Mouse (Mus musculus): ENCODE data around the gene Plxnd1.
A peak's percentile ranks its signal among the peaks of the same experiment; 100 is the strongest.

The Plxnd1 gene

DNA sequence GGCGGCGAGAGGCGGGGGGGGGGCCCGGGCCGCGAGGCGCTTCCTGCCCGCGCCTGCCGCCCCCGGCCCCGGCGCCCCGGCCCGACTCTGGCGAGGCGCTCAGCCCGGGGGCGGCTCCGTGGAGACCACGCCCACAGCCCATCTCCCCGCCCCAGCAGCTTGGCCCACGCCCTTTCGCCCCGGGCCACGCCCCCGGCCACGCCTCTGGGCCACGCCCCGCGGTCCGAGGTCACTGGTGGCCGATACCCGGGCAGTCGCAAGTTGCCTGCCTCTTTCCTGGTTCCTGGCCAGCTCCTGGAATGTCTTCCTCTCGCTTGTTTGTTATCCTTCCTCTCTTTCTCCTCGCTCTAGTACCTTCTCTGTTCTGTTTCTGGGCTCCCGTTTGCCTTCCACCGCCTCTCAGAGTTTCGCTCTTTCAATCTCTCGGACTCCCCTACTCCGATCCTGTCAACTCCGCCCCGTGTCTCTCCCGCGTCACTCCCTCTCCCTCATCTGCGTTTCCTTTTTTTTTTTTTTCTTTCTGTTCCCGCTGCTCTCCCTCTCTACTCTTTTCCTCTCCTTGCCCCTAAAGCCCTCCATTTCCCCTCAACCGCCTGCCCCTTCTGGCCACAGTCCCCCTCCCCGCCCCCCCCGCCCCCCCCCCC, at the start of gene Plxnd1:
TSS of gene Plxnd1 (minus strand) at position 129 of the 644 bp plus-strand sequence.
- peak; percentile 85 for DNase-seq

DNA sequence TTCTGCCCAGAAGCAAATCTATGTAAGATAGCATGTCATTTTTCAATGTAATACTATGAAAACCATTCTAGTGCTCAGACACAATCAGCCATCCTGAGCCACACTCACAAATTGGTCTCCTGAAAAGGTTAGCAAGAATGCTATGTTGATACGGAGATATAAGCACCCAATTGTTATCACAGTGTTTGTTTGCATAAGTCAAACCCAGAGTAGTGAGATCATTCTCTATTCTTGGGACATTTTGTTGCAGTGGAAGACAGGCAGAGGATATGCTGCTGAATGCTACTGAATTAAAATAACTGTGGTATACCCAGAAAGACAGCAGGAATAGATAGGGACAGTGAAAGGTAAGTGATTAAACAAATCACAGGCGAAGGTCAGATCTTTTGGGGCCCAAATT, 49.2 kb upstream of the Plxnd1 start:
- no peak for DNase-seq

DNA sequence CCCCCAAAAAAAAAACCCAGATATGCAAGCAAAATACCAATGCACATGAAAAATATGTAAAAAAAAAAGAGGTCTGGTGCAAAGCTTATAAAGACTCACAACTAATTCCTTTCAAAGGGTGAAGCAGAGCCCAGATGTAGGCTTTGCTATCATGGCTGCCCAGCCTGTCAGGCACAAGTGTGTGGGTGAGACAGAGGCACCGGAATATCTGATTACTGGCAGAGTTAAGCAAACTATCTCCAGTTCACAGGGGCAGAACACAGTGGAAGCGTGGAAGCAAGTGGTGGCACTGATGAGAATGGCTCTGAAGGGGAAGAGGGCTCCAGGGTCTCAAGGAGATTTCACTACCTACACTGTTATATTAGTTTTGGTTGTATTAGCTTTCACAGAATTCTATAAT, 43.4 kb upstream of the Plxnd1 start:
- DNase-seq = no peak

DNA sequence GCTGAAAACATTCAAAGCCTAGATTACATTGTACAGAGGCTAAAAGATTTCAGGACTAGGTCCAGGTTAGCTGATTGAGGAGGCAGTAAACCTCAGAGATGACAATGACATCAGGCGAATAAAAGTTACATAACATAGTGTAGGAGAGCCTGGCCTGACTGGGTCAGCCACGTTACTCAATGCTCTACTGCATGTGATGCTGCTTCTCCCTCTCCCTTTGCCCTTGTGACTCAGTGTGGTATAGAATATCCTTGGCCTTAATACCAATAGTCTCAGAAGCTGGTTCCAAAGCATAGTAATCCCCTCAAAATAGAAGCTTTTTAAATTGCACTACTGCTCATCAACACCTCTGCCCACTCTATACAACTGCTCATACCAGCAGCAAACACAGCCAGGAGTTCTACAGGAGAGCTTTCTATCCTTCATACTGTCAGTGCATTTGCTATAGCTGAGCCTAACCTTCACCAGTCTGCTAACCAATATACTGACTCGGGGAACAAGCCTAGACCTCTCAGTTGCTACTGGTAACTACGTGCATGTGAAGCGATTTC, 42.6 kb upstream of the Plxnd1 start:
- DNase-seq = no peak

DNA sequence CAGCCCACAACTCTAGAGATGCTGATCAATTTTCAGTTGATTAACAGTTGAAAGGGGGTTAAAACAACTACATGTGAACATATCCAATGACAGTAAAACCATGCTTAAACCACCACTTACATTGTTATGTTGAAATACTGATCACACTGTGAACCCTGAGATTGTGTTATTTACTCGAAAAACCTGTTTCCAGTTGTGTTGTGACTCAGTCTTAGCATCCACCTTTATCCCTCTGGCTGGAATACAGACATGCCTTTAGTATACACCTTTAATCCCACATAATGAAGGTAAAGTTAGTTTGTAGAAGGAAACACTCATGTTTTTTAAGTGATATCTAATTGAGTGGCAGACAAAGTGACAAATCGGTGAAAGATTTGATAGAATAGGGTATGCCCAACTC, 41.8 kb upstream of the Plxnd1 start:
- DNase-seq = no peak

DNA sequence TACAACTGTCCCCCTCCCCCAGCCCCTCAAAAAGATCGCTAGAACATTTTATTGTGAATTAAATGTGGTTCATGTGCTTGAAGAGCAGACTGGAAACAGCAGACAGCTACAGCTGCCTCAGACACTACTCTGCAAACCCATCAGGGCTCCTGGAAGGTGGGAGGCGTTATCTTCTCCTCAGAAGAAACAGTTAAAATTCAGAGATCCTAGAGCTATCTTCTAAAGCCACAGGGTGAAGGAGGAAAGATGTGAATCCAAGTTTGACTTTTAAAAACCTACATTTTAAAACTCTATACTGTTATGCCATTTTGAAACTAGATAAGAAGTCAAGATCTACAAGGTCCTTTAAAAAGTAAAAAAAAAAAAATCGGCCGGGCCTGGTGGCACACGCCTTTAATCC, 36.2 kb upstream of the Plxnd1 start:
- DNase-seq = no peak

DNA sequence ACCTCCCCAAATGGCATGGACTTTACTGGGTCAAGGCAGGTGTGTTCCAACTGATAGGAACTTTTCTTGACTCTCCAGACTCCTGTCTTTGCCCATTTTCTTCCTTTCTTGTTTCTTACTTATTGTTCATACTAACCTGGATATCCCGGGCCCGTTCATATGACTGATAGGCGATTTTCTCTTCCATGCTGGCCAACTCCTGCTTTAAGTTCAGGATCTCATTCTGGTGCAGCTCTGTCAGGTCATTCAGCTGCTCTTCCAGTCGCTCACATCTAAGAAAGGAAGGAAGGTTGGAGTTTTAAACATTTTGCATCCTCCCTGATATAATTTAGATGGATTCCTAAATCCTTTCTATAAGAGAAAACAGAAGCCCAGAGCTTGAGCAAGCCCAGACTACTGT, 29.9 kb upstream of the Plxnd1 start:
- DNase-seq = no peak

DNA sequence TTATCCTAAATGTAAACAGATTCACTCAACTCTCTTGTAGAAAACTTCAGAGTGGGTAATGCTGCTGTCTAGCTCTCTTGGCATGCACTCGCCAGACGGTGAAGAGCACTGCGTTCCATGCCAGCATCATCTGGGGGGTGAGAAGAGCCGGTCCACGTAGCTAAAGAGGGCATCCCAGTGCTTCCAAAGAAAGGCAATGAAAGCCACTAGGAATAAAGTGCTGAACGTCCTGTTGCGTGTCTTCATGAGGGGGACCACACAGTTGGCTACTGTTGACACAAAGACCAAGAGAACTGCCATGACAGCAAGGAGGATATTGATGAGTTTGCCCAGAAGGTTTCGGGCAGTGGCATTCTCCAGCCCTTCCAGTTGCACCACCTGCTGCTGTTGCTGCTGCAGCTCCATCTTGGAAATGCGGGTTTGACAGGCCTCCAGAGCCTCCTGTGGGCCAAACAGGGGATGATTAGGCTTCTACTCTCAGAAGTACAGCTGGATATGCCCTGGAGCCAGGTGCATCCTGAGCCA, 27.2 kb upstream of the Plxnd1 start:
- DNase-seq = no peak

DNA sequence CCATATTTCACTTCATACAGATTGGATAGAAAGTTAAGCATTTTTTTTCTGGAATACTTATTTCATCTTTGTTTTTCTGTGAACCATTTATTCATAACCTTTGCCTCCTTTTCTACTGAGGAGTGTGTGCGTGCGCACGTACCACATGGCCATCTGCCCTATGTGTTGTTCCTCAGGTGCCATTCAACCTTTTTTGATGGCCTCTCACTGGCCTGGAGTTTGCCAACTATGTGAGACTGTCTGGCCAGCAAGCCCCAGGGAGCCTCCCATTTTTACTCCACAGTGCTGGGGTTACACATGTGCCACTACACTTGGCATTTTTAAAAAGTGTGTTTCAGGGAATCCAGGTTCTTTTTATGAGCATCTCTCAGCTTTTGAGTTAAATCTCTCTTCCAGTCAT, 21.1 kb upstream of the Plxnd1 start:
- DNase-seq = no peak

DNA sequence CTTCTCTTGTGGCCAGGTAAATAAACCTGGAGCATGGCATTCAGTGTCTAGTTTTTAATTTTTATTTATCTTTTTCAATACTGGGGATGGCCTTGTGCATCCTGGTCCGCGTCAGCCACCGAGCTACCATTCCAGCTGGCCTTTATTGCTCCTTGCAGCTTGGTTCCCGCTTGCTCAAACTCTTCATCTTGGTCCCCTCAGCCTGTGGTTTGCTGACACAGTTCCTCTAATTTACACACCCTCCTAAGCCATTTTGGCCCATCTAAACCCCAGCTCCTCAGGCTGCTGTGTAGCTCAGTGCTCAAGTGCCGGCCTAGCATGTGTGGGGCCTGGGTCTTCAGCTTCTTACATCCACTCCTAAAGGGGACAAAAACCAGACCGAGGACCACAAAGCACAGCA, 19.3 kb upstream of the Plxnd1 start:
- no peak for DNase-seq

DNA sequence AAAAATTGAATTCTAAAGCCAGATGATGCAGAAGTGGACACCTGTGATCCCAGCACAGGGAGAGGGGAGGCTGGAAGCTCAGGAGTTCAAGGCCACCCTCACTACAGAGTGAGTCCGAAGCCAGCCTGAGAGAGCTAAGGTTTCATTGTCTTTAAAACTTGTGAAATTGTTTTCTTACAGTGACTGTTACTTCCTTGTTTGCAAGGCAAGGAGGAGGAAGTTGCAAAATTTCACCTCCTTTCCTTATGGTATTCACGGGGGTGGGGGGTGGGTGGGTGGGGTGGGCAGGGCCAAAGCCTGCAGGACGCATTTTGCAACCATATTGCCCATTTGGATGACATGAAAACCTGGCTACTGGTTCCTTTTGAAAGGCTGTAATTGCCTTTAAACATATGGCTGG, 18.9 kb upstream of the Plxnd1 start:
- DNase-seq = no peak

DNA sequence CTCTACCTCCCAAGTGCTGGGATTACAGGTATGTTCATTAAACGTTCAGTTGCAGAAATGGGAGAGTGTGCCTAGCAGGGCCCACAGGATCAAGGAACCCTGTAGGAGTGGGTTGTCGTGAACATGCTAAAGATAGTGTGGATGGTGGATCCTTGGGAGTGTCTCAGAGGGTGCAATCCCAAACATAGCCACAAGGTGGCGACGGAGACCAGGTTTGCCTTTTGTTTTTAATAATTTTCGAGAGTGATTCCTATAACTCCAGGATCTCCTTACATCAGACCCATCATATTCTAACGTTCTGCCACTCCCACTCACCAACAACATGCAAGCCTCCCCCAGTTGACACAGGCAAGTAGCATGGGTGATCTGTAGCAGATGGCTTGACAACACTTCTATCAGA, 15.7 kb upstream of the Plxnd1 start:
- DNase-seq = peak; percentile 79

DNA sequence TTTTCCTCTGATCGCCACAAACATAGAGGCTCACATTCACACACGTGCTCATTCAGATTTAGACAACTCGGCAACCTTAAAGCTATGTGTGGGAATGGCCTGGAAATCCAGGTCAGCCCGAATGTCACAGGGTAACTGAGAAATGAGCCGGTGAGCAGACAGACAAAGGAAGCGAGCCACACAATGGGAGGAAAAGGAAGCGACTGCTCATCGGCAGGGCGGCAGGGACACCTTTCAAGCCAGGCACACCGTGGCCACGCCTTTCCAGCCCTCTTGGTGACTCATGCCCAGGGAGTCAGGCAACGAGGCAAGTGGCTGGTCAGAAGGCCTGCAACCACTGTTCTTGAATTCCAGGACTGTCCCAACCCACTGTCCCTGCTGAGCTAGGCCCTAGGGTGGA, 14.6 kb upstream of the Plxnd1 start:
- DNase-seq = no peak

DNA sequence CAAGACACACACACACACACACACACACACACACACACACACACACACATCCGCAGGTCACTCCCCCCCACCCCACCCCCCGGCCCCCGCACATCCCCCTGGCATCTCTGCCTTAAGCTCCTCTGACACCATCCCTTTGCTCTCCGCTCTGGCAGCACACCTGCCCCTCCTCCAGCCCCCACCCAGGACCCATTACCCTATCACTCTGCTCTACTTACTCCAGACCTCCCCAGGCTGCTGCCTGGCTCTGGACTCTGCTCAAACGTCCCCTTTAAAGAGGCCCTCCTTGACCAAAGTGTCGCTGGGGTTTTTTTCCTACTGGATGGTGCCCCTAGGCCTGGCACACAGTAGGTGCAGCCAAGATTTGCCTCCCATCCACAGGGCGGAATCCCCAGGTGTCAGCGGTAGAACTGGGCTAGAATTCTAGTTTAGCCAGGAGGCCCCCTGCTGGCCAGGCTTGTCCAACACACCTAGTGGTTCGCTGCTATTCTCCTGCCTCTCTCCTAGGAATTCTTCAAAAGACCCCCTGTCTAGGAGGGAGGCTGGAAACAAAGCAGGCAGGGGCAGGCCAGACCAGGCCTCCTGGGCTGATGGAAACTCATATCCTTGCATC, 12.9 kb upstream of the Plxnd1 start:
- DNase-seq = peak; percentile 74

DNA sequence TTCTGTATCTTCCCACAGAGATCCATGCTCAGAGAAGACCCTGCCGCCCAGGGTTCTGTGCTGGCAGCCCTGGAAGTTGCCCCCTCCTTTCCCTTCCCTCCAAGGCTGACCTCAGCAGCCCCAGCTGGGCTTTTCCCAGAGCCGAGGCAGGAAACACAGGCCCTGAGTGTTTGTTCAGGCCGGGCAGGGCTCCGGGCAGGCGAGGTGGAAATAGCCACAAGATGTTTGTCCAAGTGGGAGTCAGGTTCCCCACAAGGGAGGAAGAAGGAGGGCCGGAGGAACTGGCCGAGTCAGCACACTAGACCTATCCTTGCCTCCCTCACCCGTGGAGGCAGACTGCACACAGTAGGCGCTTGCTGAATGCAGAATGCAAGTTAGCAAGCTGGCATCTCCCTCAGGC, 11.9 kb upstream of the Plxnd1 start:
- peak; percentile 32 for DNase-seq

DNA sequence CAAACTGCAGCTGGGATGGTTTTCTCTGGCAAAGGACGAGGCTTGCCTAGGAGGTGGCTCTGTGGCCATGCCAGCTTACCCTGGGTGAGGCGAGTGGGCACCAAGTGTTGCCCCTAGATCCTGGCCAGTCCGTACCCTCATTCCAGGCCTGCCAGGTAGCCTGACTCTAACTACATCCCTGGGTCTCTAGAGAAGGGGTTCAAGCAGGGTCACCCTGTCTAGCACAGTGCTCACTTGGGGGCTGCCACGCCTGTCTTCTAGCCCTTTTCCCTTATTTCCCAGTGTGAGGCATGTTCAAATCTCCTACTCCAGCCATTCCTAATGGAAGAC, 11.1 kb upstream of the Plxnd1 start:
- no peak for DNase-seq

DNA sequence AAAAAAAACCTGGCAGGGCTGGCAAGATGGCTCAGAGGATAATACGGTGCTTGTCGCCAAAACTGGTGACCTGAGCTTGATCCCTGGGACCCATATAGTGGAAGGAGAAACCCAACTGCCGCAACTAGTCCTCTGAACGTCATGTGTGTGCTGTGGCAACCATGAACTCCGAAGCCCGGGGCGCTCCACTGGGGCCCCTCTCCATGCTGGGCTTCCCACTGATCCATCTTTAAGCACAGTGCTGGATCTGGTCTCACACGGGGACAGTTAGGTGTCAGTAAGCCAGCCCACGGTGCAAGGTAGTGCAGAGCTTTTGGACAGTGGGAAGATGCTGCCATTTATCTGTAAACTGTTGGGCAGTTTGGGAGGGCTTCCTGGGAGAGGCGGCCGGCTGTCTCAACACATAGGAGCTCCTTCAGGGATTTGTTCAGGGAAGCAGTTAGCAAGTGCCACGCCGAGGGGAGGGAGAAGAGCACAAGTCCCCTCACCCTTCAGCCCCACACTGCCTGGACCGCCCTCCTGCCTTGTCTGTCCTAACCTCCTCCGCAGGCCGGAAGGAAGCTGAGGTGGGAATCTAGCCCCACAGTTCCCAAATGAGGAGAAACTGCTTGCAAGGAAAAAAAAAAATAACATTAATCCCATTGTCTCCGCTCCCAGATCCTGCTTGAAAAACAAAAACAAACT, 10.6 kb upstream of the Plxnd1 start:
- no peak for DNase-seq

DNA sequence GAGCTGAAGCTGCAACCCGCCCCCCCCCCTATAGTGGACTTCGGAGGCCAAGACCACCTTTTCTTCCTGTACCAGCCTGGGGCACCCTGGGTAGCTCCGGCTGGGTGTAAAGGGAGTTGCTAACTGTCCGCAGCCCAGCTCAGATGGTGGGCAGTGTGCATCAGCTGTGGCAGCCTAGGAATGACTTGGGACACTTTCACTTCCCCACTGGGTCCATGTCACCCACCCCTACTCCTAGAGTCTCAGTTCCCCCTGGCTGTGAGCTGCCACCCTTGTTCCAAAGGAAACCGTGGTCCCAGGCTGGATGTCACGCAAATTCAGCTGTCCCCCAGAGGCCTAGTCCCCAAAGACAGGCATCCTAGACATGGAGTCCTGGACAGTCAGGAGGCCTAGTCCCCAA, 9.9 kb upstream of the Plxnd1 start:
- no peak for DNase-seq

DNA sequence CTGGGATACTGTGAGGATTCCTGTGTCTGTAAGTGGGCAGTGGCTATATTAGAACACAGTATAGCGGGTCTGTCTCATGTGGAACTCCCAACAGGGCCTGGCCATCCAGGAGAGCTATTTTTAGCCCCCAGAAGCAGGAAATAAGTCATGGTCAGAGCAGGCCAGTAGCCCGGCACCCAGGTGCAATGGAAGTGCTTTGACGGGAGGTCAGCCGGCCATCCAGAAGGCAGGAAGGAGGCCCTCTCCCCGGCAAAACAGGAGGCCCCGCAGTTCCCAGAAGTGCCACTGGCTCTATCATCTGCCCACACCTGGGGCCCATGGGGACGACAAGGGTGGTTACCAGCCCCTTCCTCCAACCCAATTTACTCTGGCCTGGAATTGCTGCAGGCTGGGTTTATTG, 9.3 kb upstream of the Plxnd1 start:
- no peak for DNase-seq

DNA sequence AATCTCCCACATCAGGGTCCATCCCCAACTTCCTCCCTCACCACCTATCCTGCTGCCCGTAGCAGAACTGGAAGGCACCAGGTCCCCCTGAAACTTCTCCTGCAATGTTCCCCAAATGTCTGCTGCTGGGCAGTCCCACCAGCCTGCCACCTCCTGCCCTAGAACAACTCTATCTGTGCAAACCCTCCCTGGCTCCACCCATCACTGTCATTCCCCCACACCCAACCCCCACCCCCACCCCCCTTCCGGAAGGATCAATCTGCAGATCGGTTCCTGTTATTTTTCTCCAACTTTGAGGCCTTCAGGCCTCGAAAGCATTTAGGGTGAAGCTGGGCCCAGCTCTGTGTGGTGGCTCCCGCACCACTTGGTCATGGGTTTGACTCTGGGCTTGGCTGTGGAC, 8.7 kb upstream of the Plxnd1 start:
- DNase-seq = no peak

DNA sequence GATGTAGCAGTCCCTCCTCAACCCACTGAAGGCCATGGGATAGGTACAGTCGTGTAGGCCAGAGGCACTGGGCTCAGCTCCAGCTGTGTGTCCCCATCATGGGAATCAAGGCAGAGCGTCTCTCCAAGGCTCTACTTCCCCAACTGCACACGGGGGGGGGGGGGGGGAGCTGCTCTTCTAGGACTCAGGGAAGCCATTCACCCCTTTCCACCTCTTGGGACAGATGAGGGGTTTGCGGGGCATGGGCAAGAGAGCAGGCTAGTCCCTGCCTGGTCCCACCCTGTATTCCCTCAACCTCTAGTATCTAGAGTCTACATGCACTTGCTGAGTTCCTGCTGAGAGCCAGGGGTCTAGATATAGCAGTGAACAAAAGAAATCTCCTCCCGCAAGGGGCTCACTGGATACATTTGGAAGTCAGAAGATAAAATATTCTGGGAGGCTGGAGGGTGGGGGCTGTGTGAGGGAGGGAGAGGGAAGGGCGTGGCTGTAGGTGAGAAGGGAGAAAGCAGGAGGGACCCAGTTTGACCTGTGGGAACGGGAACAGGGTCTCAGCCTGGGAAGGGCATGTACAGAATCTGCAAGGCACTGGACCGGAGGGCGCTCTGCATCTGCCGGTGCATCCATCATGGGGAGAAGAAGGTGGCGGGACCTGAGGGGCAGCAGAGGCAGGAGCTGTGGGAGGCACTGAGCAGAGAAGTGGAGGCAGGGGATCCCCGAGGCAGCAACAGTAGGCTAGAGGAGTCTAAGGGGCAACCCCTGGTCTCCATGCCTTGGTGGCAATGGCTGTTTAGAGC, 7.7 kb upstream of the Plxnd1 start:
- no peak for DNase-seq

DNA sequence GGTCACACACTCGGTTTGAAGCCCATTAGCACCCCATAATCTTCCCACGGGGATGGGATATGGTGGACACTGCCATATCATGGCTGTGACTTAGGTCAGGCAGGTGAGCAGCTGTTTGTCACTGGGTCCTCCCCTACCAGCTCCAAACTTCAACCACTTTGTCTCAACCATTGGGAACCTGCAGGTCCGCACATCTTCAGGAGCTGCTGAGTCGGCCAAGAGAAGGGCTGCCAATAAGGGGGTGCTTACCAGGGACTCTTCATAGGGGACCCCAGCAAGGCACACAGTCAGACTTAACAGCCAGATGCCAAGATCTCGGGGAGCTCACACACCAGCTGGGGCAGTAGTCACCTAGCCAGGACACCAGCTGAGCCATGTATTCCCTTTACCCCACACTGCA, 6.0 kb upstream of the Plxnd1 start:
- DNase-seq = no peak

DNA sequence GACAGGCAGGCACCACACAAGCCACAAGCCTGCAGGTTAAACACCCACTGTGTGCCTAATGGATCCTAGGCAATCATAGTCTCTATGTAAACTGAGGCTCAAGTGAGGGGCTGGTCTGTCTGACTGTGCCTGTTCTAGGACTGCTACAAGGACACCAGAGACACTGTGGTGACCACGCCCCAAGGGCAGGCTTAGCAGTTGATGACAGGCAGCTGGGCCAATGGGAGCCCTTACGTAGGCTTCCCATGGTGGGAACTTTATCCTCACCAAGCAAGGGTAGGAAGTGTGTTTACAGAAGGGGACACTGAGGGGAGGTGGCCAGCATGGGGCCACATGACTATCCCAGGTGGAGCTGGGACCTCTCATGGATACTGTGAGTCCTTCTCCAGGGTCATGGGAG, 4.4 kb upstream of the Plxnd1 start:
- DNase-seq = no peak
